Mouse (Mus musculus) ES-E14 (cell line): ENCODE measurements around the gene Cby3.

Experiments used
- CHD2 ChIP-seq: IDR thresholded peaks from 2 replicates; pipeline ENCODE4 v1.6.1; 2014; ENCODE audit warnings: mild to moderate bottlenecking, low read depth, low read length, inconsistent platforms
- HCFC1 ChIP-seq: IDR thresholded peaks from 2 replicates; pipeline ENCODE4 v1.6.1; 2012; ENCODE audit warnings: low read length, inconsistent platforms, borderline replicate concordance; ENCODE audit not compliant: insufficient read depth
- MAFK ChIP-seq: IDR thresholded peaks from 2 replicates; pipeline ENCODE4 v1.6.1; 2014; ENCODE audit warnings: mild to moderate bottlenecking, low read depth, low read length, inconsistent platforms; ENCODE audit not compliant: insufficient read depth

- TF ChIP-seq MAFK (no peak), HCFC1 (no peak), CHD2 (no peak)
Measured at GRCm38 (mm10) chr11:50333181-50333580, 21.1 kb upstream of the Cby3 start.
